Mouse (Mus musculus): Measurements from ENCODE around the gene Axin1. TPM values are rescaled to one million over a fixed set of nuclear protein-coding genes. Genes with fewer than 3 reads are reported as not detected.

Gene Axin1
- polyA plus RNA-seq, 1 experiment from 2014 or later = 27.7 TPM

- no peak overlapping the region for H3K4me3 ChIP-seq (ENCODE audit: low read depth, low read length)
- no peaks in the 10 kb centered on the region for H3K9me3 ChIP-seq (ENCODE audit: low read depth, low read length)
- no peak for DNase-seq
- H3K36me3 ChIP-seq (ENCODE audit: insufficient read depth) = peaks cover 56% of the 10 kb centered on the region
- no peak overlapping the region for H3K27ac ChIP-seq (ENCODE audit: low read depth)
- no peak for ATAC-seq (ENCODE audit: insufficient read depth)
- TF ChIP-seq CTCF (IDR thresholded peaks at IDR 0.05; ENCODE audit: low read depth) = no peak
- H3K9ac ChIP-seq = no peak overlapping the region
- 90% methylated on average over 18 of the region's 18 CpGs for WGBS
- H3K4me1 ChIP-seq (ENCODE audit: insufficient read depth) = no peaks in the 10 kb centered on the region
- no peaks in the 10 kb centered on the region for H3K27me3 ChIP-seq (ENCODE audit: insufficient read depth, low read length)
- H3K4me2 ChIP-seq = no peak overlapping the region
Observed at GRCm38 (mm10) chr17:26131856-26132853, 6.3 kb upstream of the Axin1 start.

DNA sequence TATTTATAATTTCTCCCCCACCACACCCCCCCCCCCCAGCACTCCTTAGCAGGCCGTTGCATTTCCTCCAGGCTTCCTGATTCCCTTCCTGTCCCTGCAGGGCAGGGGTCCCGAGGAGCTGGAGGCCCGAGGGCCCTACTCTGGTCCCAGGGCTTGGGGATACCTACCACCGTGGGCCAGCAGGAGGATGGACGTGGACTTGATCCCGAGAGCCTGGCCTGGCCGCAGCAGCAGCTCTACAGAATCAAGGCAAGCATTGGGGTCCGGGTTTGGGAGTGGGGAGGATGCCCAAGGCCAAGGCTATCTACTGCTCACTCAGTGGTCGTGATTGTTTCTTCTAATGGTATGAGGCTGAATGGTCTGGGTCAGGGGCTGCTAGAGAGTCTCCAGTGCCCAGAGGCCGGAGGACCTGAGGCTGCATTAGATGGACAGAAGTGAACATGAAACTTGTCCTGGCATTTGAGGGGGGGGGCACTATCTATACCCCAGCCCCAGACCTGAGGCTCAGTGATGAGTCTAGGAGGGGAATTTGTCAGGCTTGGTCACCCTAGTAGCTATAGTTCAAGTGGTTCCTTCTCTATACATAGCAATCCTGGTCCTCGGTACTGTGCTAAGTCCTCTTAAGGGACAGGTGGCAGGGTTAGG is 1.3 kb upstream of the Axin1 start:
- no peak for TF ChIP-seq CTCF (IDR thresholded peaks at IDR 0.05; ENCODE audit: low read depth)
- Histone ChIP-seq H3K9ac (no peak overlapping the region), H3K4me3 (ENCODE audit: low read depth, low read length) (no peak overlapping the region), H3K9me3 (ENCODE audit: low read depth, low read length) (no peaks in the 10 kb centered on the region), H3K27ac (ENCODE audit: low read depth) (no peak overlapping the region), H3K27me3 (ENCODE audit: insufficient read depth, low read length) (no peaks in the 10 kb centered on the region), H3K4me1 (ENCODE audit: insufficient read depth) (0 out of 2 replicates have a peak, but pooled peaks cover 9% of the 10 kb centered on the region), H3K4me2 (no peak overlapping the region), H3K36me3 (ENCODE audit: insufficient read depth) (peaks cover 7% of the 10 kb centered on the region; the same call in 1 of the 2 replicates)
- ATAC-seq (ENCODE audit: insufficient read depth) (no peak), DNase-seq (no peak)
- WGBS = 76% methylated on average over 11 of the region's 11 CpGs

GRCm38 (mm10) chr17:26137751-26138130 is 747 bp upstream of the Axin1 start:
- DNase-seq (no peak), ATAC-seq (ENCODE audit: insufficient read depth) (no peak)
- peaks cover 6% of the 10 kb centered on the region for H3K36me3 ChIP-seq (ENCODE audit: insufficient read depth)
- H3K27me3 ChIP-seq (ENCODE audit: insufficient read depth, low read length) = no peaks in the 10 kb centered on the region
- no peak for TF ChIP-seq CTCF (IDR thresholded peaks at IDR 0.05; ENCODE audit: low read depth)
- WGBS = 77% methylated on average over 2 of the region's 2 CpGs
- peak overlapping the region; percentile 65; the same call in 1 of the 2 replicates for H3K27ac ChIP-seq (ENCODE audit: low read depth)
- H3K9me3 ChIP-seq (ENCODE audit: low read depth, low read length) = no peaks in the 10 kb centered on the region
- H3K4me3 ChIP-seq (ENCODE audit: low read depth, low read length) = peak overlapping the region; percentile 85
- H3K9ac ChIP-seq = peak overlapping the region; percentile 44
- H3K4me2 ChIP-seq = peak overlapping the region; percentile 88
- H3K4me1 ChIP-seq (ENCODE audit: insufficient read depth) = 0 out of 2 replicates have a peak, but pooled peaks cover 9% of the 10 kb centered on the region

DNA sequence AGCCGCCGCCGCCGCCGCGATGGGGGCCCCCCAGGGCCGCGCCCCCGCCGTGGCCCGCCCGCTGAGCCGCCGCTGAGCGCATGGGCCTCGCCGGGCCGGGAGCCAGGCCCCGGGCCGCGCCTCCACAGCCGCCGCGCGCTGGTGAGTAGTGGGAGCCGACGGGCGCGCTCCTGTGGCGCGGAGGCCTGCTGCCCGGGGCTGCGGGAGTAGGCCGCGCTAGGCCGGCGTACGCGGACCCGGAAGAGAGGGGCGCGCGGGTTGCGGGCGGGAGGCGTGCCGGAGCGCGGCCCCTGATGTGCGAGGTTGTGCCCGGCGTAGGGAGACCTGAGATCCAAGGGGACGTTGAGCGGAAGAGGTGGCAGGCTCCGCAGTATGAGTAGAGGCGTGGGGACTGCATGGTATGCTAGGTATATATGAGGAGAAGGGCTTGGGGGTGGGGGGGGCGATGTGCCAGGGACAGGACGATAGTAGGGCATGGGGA is 453 bp downstream of the Axin1 start:
- ATAC-seq (ENCODE audit: insufficient read depth) (peak; percentile 77), DNase-seq (peak; percentile 75)
- Histone ChIP-seq H3K36me3 (ENCODE audit: insufficient read depth) (peaks cover 14% of the 10 kb centered on the region), H3K9me3 (ENCODE audit: low read depth, low read length) (no peaks in the 10 kb centered on the region), H3K9ac (peak overlapping the region; percentile 95), H3K27ac (ENCODE audit: low read depth) (peak overlapping the region; percentile 94), H3K27me3 (ENCODE audit: insufficient read depth, low read length) (no peaks in the 10 kb centered on the region), H3K4me1 (ENCODE audit: insufficient read depth) (0 out of 2 replicates have a peak, but pooled peaks cover 9% of the 10 kb centered on the region), H3K4me3 (ENCODE audit: low read depth, low read length) (peak overlapping the region; percentile 85), H3K4me2 (peak overlapping the region; percentile 88)
- under 1% methylated on average over 49 of the region's 58 CpGs for WGBS
- no peak for TF ChIP-seq CTCF (IDR thresholded peaks at IDR 0.05; ENCODE audit: low read depth)

DNA sequence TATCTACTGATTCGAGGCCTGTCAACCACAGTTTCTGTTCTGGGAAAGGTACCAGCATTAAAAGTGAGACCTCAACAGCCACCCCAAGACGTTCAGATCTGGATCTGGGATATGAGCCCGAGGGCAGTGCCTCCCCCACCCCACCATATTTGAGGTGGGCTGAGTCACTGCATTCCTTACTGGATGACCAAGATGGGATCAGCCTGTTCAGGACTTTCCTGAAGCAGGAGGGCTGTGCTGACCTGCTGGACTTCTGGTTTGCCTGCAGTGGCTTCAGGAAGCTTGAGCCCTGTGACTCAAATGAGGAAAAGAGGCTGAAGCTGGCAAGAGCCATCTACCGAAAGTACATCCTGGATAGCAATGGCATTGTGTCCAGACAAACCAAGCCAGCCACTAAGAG is 4.3 kb downstream of the Axin1 start:
- H3K4me2 ChIP-seq = no peak overlapping the region
- no peaks in the 10 kb centered on the region for H3K27me3 ChIP-seq (ENCODE audit: insufficient read depth, low read length)
- no peak for TF ChIP-seq CTCF (IDR thresholded peaks at IDR 0.05; ENCODE audit: low read depth)
- no peak for ATAC-seq (ENCODE audit: insufficient read depth)
- no peak overlapping the region for H3K4me3 ChIP-seq (ENCODE audit: low read depth, low read length)
- no peaks in the 10 kb centered on the region for H3K9me3 ChIP-seq (ENCODE audit: low read depth, low read length)
- 0 out of 2 replicates have a peak, but pooled peaks cover 9% of the 10 kb centered on the region for H3K4me1 ChIP-seq (ENCODE audit: insufficient read depth)
- 74% methylated on average over 4 of the region's 4 CpGs for WGBS
- no peak overlapping the region for H3K27ac ChIP-seq (ENCODE audit: low read depth)
- DNase-seq = no peak
- peaks cover 45% of the 10 kb centered on the region for H3K36me3 ChIP-seq (ENCODE audit: insufficient read depth)
- H3K9ac ChIP-seq = no peak overlapping the region

GRCm38 (mm10) chr17:26143386-26143785 is 4.9 kb downstream of the Axin1 start:
- Histone ChIP-seq H3K36me3 (ENCODE audit: insufficient read depth) (peaks cover 50% of the 10 kb centered on the region), H3K27me3 (ENCODE audit: insufficient read depth, low read length) (no peaks in the 10 kb centered on the region), H3K4me1 (ENCODE audit: insufficient read depth) (0 out of 2 replicates have a peak, but pooled peaks cover 9% of the 10 kb centered on the region), H3K9ac (no peak overlapping the region), H3K4me2 (no peak overlapping the region), H3K9me3 (ENCODE audit: low read depth, low read length) (no peaks in the 10 kb centered on the region), H3K27ac (ENCODE audit: low read depth) (no peak overlapping the region), H3K4me3 (ENCODE audit: low read depth, low read length) (no peak overlapping the region)
- DNase-seq = no peak
- WGBS = 95% methylated on average over 5 of the region's 5 CpGs
- ATAC-seq (ENCODE audit: insufficient read depth) = no peak
- TF ChIP-seq CTCF (IDR thresholded peaks at IDR 0.05; ENCODE audit: low read depth) = no peak

- Histone ChIP-seq H3K4me3 (ENCODE audit: low read depth, low read length) (no peak overlapping the region), H3K4me2 (no peak overlapping the region), H3K27me3 (ENCODE audit: insufficient read depth, low read length) (no peaks in the 10 kb centered on the region), H3K9me3 (ENCODE audit: low read depth, low read length) (no peaks in the 10 kb centered on the region), H3K9ac (no peak overlapping the region), H3K27ac (ENCODE audit: low read depth) (no peak overlapping the region), H3K36me3 (ENCODE audit: insufficient read depth) (peaks cover 62% of the 10 kb centered on the region), H3K4me1 (ENCODE audit: insufficient read depth) (no peaks in the 10 kb centered on the region)
- no peak for TF ChIP-seq CTCF (IDR thresholded peaks at IDR 0.05; ENCODE audit: low read depth)
- no peak for DNase-seq
- WGBS = 74% methylated on average over 2 of the region's 2 CpGs
- no peak for ATAC-seq (ENCODE audit: insufficient read depth)
Observed at GRCm38 (mm10) chr17:26149056-26149455, 10.6 kb downstream of the Axin1 start.

All from lung, embryonic 14.5 days (tissue).